Mouse (Mus musculus) liver, embryonic 15.5 days (tissue): ENCODE data around the gene Qser1. TPM values are rescaled to one million over a fixed set of nuclear protein-coding genes. Genes with fewer than 3 reads are reported as not detected.

ENCODE experiments used
- ATAC-seq: fragments of 200-750 bp; cut with Nextera tagmentation; 2 replicates; pipeline ENCODE4 v1.8.0; 2017; ENCODE audit warnings: moderate number of reproducible peaks, mild to moderate bottlenecking, moderate library complexity; ENCODE audit not compliant: insufficient read depth
- H3K27ac ChIP-seq: fragments of 300-500 bp; sonication (generic); replicated peaks from 2 replicates; pipeline ENCODE4 v1.5.1; 2015; ENCODE audit warnings: mild to moderate bottlenecking, inconsistent platforms
- H3K27me3 ChIP-seq: fragments of 300-500 bp; sonication (generic); 2 replicates; pipeline ENCODE4 v1.6.1; 2015; ENCODE audit warnings: mild to moderate bottlenecking, inconsistent platforms
- H3K36me3 ChIP-seq: fragments of 300-500 bp; sonication (generic); replicated peaks from 2 replicates; pipeline ENCODE4 v1.6.1; 2015; ENCODE audit warnings: moderate library complexity, mild to moderate bottlenecking, inconsistent platforms
- H3K4me1 ChIP-seq: fragments of 300-500 bp; sonication (generic); replicated peaks from 2 replicates; pipeline ENCODE4 v1.6.1; 2015; ENCODE audit warnings: inconsistent platforms
- H3K4me2 ChIP-seq: fragments of 300-500 bp; sonication (generic); 2 replicates; pipeline ENCODE4 v1.6.1; 2015; ENCODE audit warnings: moderate library complexity, mild to moderate bottlenecking, inconsistent platforms
- H3K4me3 ChIP-seq: fragments of 300-500 bp; sonication (generic); replicated peaks from 2 replicates; pipeline ENCODE4 v1.5.1; 2015; ENCODE audit warnings: mild to moderate bottlenecking, inconsistent platforms
- H3K9ac ChIP-seq: fragments of 300-500 bp; sonication (generic); 2 replicates; pipeline ENCODE4 v1.6.1; 2015; ENCODE audit warnings: moderate library complexity, mild to moderate bottlenecking, inconsistent platforms
- H3K9me3 ChIP-seq: fragments of 300-500 bp; sonication (generic); replicated peaks from 2 replicates; pipeline ENCODE4 v1.6.1; 2016; ENCODE audit warnings: inconsistent platforms
- WGBS: fragments of 180-500 bp; shearing (Covaris S2); methylation state at CpG from one replicate; pipeline ENCODE4 v1.1.7; 2015; ENCODE audit warnings: mixed read lengths; ENCODE audit not compliant: insufficient replicate concordance; 5-methylcytosine and 5-hydroxymethylcytosine counted together
- polyA plus RNA-seq: library from polyadenylated mRNA; unstranded; fragments of >200 nt; fragmentation: Nextera tagmentation; extraction: Ambion mirVana; gene quantifications from 2 replicates; pipeline ENCODE4 v1.2.1, GENCODE M21; 2015

Gene Qser1
- polyA plus RNA-seq, 1 experiment from 2014 or later, result 1.6 TPM

GRCm38 (mm10) chr2:104732562-104733256 lies 83.9 kb downstream of the Qser1 start:
- no peaks in the 10 kb centered on the region; the same call in 1 of the 2 replicates for H3K36me3 ChIP-seq
- no peaks in the 10 kb centered on the region for H3K27me3 ChIP-seq
- H3K9ac ChIP-seq, result no peak overlapping the region
- WGBS, result 48% methylated on average over 7 of the region's 7 CpGs
- no peak overlapping the region; the same call in 1 of the 2 replicates for H3K27ac ChIP-seq
- no peak for ATAC-seq
- H3K4me2 ChIP-seq, result no peak overlapping the region; the same call in 1 of the 2 replicates
- 0 out of 2 replicates have a peak, but pooled peaks cover 3% of the 10 kb centered on the region for H3K4me1 ChIP-seq
- no peaks in the 10 kb centered on the region for H3K9me3 ChIP-seq
- H3K4me3 ChIP-seq, result no peak overlapping the region

- no peak overlapping the region for H3K27ac ChIP-seq
- H3K36me3 ChIP-seq, result no peaks in the 10 kb centered on the region; the same call in 1 of the 2 replicates
- H3K4me3 ChIP-seq, result no peak overlapping the region
- H3K27me3 ChIP-seq, result no peaks in the 10 kb centered on the region
- no peaks in the 10 kb centered on the region for H3K9me3 ChIP-seq
- 52% methylated on average over 9 of the region's 9 CpGs for WGBS
- H3K4me1 ChIP-seq, result 0 out of 2 replicates have a peak, but pooled peaks cover 3% of the 10 kb centered on the region
- peak overlapping the region; percentile 29; the same call in 1 of the 2 replicates for H3K4me2 ChIP-seq
- ATAC-seq, result no peak
- H3K9ac ChIP-seq, result no peak overlapping the region
Measured at GRCm38 (mm10) chr2:104732033-104732444, 84.5 kb downstream of the Qser1 start.

GRCm38 (mm10) chr2:104727369-104727768 lies 89.2 kb downstream of the Qser1 start:
- Histone ChIP-seq H3K4me1 (no peaks in the 10 kb centered on the region), H3K27ac (no peak overlapping the region), H3K36me3 (no peaks in the 10 kb centered on the region; the same call in 1 of the 2 replicates), H3K4me2 (no peak overlapping the region), H3K9ac (no peak overlapping the region), H3K4me3 (no peak overlapping the region), H3K9me3 (no peaks in the 10 kb centered on the region), H3K27me3 (no peaks in the 10 kb centered on the region)
- 58% methylated on average over 1 of the region's 1 CpGs for WGBS
- ATAC-seq, result no peak

- Histone ChIP-seq H3K9me3 (no peaks in the 10 kb centered on the region), H3K9ac (no peak overlapping the region), H3K36me3 (no peaks in the 10 kb centered on the region), H3K4me2 (no peak overlapping the region), H3K27me3 (no peaks in the 10 kb centered on the region), H3K4me3 (no peak overlapping the region), H3K27ac (no peak overlapping the region), H3K4me1 (no peaks in the 10 kb centered on the region; the same call in 1 of the 2 replicates)
- ATAC-seq, result no peak
- WGBS, result 58% methylated on average over 3 of the region's 3 CpGs
Measured at GRCm38 (mm10) chr2:104722021-104722420, 94.5 kb downstream of the Qser1 start.

GRCm38 (mm10) chr2:104717827-104718226 lies 98.7 kb downstream of the Qser1 start:
- no peak for ATAC-seq
- no peak overlapping the region for H3K4me3 ChIP-seq
- no peak overlapping the region for H3K4me2 ChIP-seq
- no peaks in the 10 kb centered on the region for H3K36me3 ChIP-seq
- H3K27ac ChIP-seq, result no peak overlapping the region
- peaks cover under 1% of the 10 kb centered on the region; the same call in 1 of the 2 replicates for H3K4me1 ChIP-seq
- 43% methylated on average over 4 of the region's 4 CpGs for WGBS
- H3K9ac ChIP-seq, result no peak overlapping the region
- no peaks in the 10 kb centered on the region for H3K9me3 ChIP-seq
- H3K27me3 ChIP-seq, result peaks cover 11% of the 10 kb centered on the region

- no peak for ATAC-seq
- 67% methylated on average over 2 of the region's 2 CpGs for WGBS
- Histone ChIP-seq H3K27ac (no peak overlapping the region), H3K36me3 (no peaks in the 10 kb centered on the region), H3K4me2 (no peak overlapping the region), H3K4me1 (peaks cover 6% of the 10 kb centered on the region; the same call in 1 of the 2 replicates), H3K27me3 (peaks cover 16% of the 10 kb centered on the region), H3K9ac (no peak overlapping the region), H3K4me3 (no peak overlapping the region), H3K9me3 (no peaks in the 10 kb centered on the region)
Measured at GRCm38 (mm10) chr2:104717231-104717735, 99.3 kb downstream of the Qser1 start.

- no peaks in the 10 kb centered on the region for H3K9me3 ChIP-seq
- 62% methylated on average over 4 of the region's 4 CpGs for WGBS
Measured at GRCm38 (mm10) chr2:104716279-104716678, 100.3 kb downstream of the Qser1 start, which contains the start of gene Pin1rt1. Gene Pin1rt1, minus strand, starts transcription at chr2:104716379.

GRCm38 (mm10) chr2:104714254-104714691 lies 102.3 kb downstream of the Qser1 start:
- H3K27me3 ChIP-seq, result peaks cover 46% of the 10 kb centered on the region
- WGBS, result 63% methylated on average over 15 of the region's 15 CpGs
- H3K4me2 ChIP-seq, result no peak overlapping the region
- H3K36me3 ChIP-seq, result no peaks in the 10 kb centered on the region
- H3K4me3 ChIP-seq, result no peak overlapping the region
- H3K4me1 ChIP-seq, result peaks cover 6% of the 10 kb centered on the region; the same call in 1 of the 2 replicates
- H3K27ac ChIP-seq, result no peak overlapping the region
- H3K9me3 ChIP-seq, result no peaks in the 10 kb centered on the region
- no peak for ATAC-seq
- no peak overlapping the region for H3K9ac ChIP-seq

More at GRCm38 (mm10) chr2:104716279-104716678, 100.3 kb downstream of the Qser1 start, which contains the start of gene Pin1rt1:
- no peak within 1 kb of the TSS for H3K4me2 ChIP-seq
- H3K4me3 ChIP-seq, result no peak within 1 kb of the TSS
- peaks cover 26% of the 10 kb centered on the region for H3K27me3 ChIP-seq
- no peaks in the 10 kb centered on the region for H3K36me3 ChIP-seq
- H3K9ac ChIP-seq, result no peak within 1 kb of the TSS
- H3K27ac ChIP-seq, result no peak within 1 kb of the TSS
- H3K4me1 ChIP-seq, result peaks cover 6% of the 10 kb centered on the region; the same call in 1 of the 2 replicates
- ATAC-seq, result no peak

- H3K27ac ChIP-seq, result no peak overlapping the region
- no peak for ATAC-seq
- peak overlapping the region; percentile 43 for H3K9ac ChIP-seq
- no peaks in the 10 kb centered on the region for H3K9me3 ChIP-seq
- 6% methylated on average over 7 of the region's 7 CpGs for WGBS
- H3K4me1 ChIP-seq, result peaks cover 6% of the 10 kb centered on the region; the same call in 1 of the 2 replicates
- peaks cover 46% of the 10 kb centered on the region for H3K27me3 ChIP-seq
- peak overlapping the region; percentile 74 for H3K4me2 ChIP-seq
- H3K36me3 ChIP-seq, result no peaks in the 10 kb centered on the region
- peak overlapping the region; percentile 66 for H3K4me3 ChIP-seq
Measured at GRCm38 (mm10) chr2:104712486-104712809, 104.1 kb downstream of the Qser1 start.

- peak within 1 kb of the TSS; percentile 66 for H3K4me3 ChIP-seq
- under 1% methylated on average over 94 of the region's 99 CpGs for WGBS
- H3K9ac ChIP-seq, result peak within 1 kb of the TSS; percentile 43
- no peak within 1 kb of the TSS for H3K27ac ChIP-seq
- peaks cover 46% of the 10 kb centered on the region for H3K27me3 ChIP-seq
- no peaks in the 10 kb centered on the region for H3K9me3 ChIP-seq
- peak within 1 kb of the TSS; percentile 74 for H3K4me2 ChIP-seq
- ATAC-seq, result peak; percentile 66
- H3K36me3 ChIP-seq, result no peaks in the 10 kb centered on the region
- H3K4me1 ChIP-seq, result 0 out of 2 replicates have a peak, but pooled peaks cover 6% of the 10 kb centered on the region
Measured at GRCm38 (mm10) chr2:104711585-104712485, 104.7 kb downstream of the Qser1 start, which contains the start of gene Tcp11l1. Gene Tcp11l1, minus strand, starts transcription at chr2:104712169.
